Mouse (Mus musculus): ENCODE measurements around the gene Tdg.

Gene Tdg

GRCm38 (mm10) chr10:82632496-82633280 is 3.1 kb downstream of the Tdg start:
- TF ChIP-seq NANOG (IDR thresholded peaks at IDR 0.05; ENCODE audit: borderline replicate concordance, low read length) (no peak), POU5F1 (IDR thresholded peaks at IDR 0.05; ENCODE audit: borderline replicate concordance, low read length) (no peak), CTCF (conservative IDR thresholded peaks at IDR 0.05; ENCODE audit: low read length) (no peak)
- Histone ChIP-seq H3K27me3 (ENCODE audit: insufficient read depth, low read length) (no peaks in the 10 kb centered on the region), H3K4me1 (replicated peaks; ENCODE audit: low read depth, low read length) (peaks cover 30% of the 10 kb centered on the region), H3K4me3 (replicated peaks; ENCODE audit: low read length) (no peak overlapping the region), H3K9me3 (ENCODE audit: low read length) (peaks cover 44% of the 10 kb centered on the region), H3K36me3 (ENCODE audit: insufficient read depth, low read length) (peaks cover 58% of the 10 kb centered on the region)

GRCm38 (mm10) chr10:82634348-82634747 is 4.7 kb downstream of the Tdg start:
- Histone ChIP-seq H3K27me3 (ENCODE audit: insufficient read depth, low read length) (no peaks in the 10 kb centered on the region), H3K9me3 (ENCODE audit: low read length) (peaks cover 44% of the 10 kb centered on the region), H3K4me3 (replicated peaks; ENCODE audit: low read length) (no peak overlapping the region), H3K36me3 (ENCODE audit: insufficient read depth, low read length) (peaks cover 74% of the 10 kb centered on the region), H3K4me1 (replicated peaks; ENCODE audit: low read depth, low read length) (peaks cover 23% of the 10 kb centered on the region)
- TF ChIP-seq POU5F1 (IDR thresholded peaks at IDR 0.05; ENCODE audit: borderline replicate concordance, low read length) (no peak), NANOG (IDR thresholded peaks at IDR 0.05; ENCODE audit: borderline replicate concordance, low read length) (no peak), CTCF (conservative IDR thresholded peaks at IDR 0.05; ENCODE audit: low read length) (no peak)

GRCm38 (mm10) chr10:82636321-82636720 is 6.7 kb downstream of the Tdg start:
- Histone ChIP-seq H3K4me3 (replicated peaks; ENCODE audit: low read length) (no peak overlapping the region), H3K27me3 (ENCODE audit: insufficient read depth, low read length) (no peaks in the 10 kb centered on the region), H3K36me3 (ENCODE audit: insufficient read depth, low read length) (peaks cover 90% of the 10 kb centered on the region), H3K4me1 (replicated peaks; ENCODE audit: low read depth, low read length) (peaks cover 14% of the 10 kb centered on the region), H3K9me3 (ENCODE audit: low read length) (peaks cover 44% of the 10 kb centered on the region)
- TF ChIP-seq CTCF (conservative IDR thresholded peaks at IDR 0.05; ENCODE audit: low read length): no peak
- no peak for TF ChIP-seq NANOG (IDR thresholded peaks at IDR 0.05; ENCODE audit: borderline replicate concordance, low read length)
- TF ChIP-seq POU5F1 (IDR thresholded peaks at IDR 0.05; ENCODE audit: borderline replicate concordance, low read length): no peak

DNA sequence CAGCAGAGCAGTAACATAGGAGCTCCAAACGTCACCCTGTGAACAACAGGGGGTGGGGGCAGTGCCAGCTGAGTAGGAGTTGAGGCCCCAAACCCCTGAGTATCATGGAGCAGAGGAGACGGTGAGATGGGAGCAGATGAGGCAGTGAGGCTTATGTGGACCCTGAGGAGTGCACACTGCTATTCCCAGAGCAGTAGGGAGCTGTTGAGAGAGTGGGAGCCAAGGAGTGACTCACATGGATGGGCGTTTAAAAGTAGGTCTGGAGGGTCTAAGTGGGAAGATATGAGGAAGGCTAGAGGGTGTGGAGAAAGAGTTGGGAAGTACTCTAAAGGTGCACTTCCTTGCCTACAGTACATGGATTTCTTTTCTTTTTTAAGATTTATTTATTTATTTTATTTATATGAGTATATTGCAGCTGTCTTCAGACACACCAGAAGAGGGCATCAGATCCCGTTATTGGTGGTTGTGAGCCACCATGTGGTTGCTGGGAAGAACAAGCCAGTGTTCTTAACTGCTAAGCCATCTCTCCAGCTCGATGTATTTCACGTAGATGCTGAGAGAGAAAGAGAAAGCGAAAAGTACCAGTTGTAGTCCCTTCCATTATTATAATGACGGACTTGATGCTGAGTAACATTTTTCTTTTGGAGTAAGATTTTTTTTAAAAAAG is 9.5 kb downstream of the Tdg start:
- H3K27me3 ChIP-seq (ENCODE audit: insufficient read depth, low read length): no peaks in the 10 kb centered on the region
- peaks cover 25% of the 10 kb centered on the region for H3K9me3 ChIP-seq (ENCODE audit: low read length)
- H3K4me3 ChIP-seq (replicated peaks; ENCODE audit: low read length): no peak overlapping the region
- peaks cover 14% of the 10 kb centered on the region; the same call in 1 of the 2 replicates for H3K4me1 ChIP-seq (replicated peaks; ENCODE audit: low read depth, low read length)
- H3K36me3 ChIP-seq (ENCODE audit: insufficient read depth, low read length): peaks cover 94% of the 10 kb centered on the region
- no peak for TF ChIP-seq CTCF (conservative IDR thresholded peaks at IDR 0.05; ENCODE audit: low read length)
- no peak for TF ChIP-seq NANOG (IDR thresholded peaks at IDR 0.05; ENCODE audit: borderline replicate concordance, low read length)
- no peak for TF ChIP-seq POU5F1 (IDR thresholded peaks at IDR 0.05; ENCODE audit: borderline replicate concordance, low read length)

- no peak for TF ChIP-seq POU5F1 (IDR thresholded peaks at IDR 0.05; ENCODE audit: borderline replicate concordance, low read length)
- TF ChIP-seq NANOG (IDR thresholded peaks at IDR 0.05; ENCODE audit: borderline replicate concordance, low read length): no peak
- no peak for TF ChIP-seq CTCF (conservative IDR thresholded peaks at IDR 0.05; ENCODE audit: low read length)
- Histone ChIP-seq H3K27me3 (ENCODE audit: insufficient read depth, low read length) (no peaks in the 10 kb centered on the region), H3K36me3 (ENCODE audit: insufficient read depth, low read length) (peaks cover 94% of the 10 kb centered on the region), H3K4me3 (replicated peaks; ENCODE audit: low read length) (no peak overlapping the region), H3K4me1 (replicated peaks; ENCODE audit: low read depth, low read length) (peaks cover 14% of the 10 kb centered on the region; the same call in 1 of the 2 replicates), H3K9me3 (ENCODE audit: low read length) (peaks cover 12% of the 10 kb centered on the region)
Measured at GRCm38 (mm10) chr10:82641481-82641880, 11.9 kb downstream of the Tdg start.

DNA sequence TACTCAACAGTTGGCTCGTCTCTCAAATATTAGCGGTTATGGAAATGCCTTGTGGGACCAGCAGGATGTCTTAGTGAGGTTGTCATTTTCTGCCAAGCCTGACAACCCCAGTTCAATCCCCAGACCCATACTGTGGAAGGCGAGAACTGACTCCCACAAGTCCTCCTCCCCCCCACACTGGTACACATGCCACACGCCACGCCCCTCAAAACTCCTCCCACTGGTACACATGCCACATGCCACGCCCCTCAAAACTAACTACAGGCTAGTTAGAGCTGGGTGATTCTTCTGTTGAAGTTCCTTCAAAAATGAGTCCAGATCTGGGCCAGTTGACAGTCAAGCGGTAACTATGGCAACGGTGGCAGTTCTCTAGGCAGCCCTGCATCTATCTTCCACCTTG is 16.5 kb downstream of the Tdg start:
- Histone ChIP-seq H3K4me1 (replicated peaks; ENCODE audit: low read depth, low read length) (peaks cover 20% of the 10 kb centered on the region), H3K9me3 (ENCODE audit: low read length) (no peaks in the 10 kb centered on the region), H3K4me3 (replicated peaks; ENCODE audit: low read length) (no peak overlapping the region), H3K36me3 (ENCODE audit: insufficient read depth, low read length) (peaks cover 71% of the 10 kb centered on the region), H3K27me3 (ENCODE audit: insufficient read depth, low read length) (no peaks in the 10 kb centered on the region)
- TF ChIP-seq POU5F1 (IDR thresholded peaks at IDR 0.05; ENCODE audit: borderline replicate concordance, low read length): no peak
- TF ChIP-seq NANOG (IDR thresholded peaks at IDR 0.05; ENCODE audit: borderline replicate concordance, low read length): no peak
- TF ChIP-seq CTCF (conservative IDR thresholded peaks at IDR 0.05; ENCODE audit: low read length): no peak

GRCm38 (mm10) chr10:82647205-82647811 is 17.7 kb downstream of the Tdg start:
- peaks cover 32% of the 10 kb centered on the region for H3K4me1 ChIP-seq (replicated peaks; ENCODE audit: low read depth, low read length)

DNA sequence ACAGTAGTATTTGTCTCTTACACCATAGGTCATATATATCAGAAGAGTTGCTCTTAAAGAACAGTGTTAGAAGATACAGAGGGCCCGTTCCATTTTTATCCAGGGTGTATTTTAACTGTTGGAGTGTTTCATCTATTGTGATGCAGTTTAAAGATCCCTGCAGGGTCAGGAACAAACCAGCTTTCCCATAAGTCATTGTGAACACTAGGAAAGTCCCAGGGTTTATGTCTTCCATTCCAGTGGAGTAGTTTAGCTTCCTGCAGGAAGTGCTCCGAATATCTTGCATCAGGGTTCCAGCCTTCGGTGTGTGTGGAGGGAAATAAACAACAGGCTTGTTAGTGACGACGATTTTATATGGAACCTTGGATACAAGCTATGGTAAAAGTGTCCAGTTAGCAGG is 21.6 kb downstream of the Tdg start:
- H3K4me3 ChIP-seq (replicated peaks; ENCODE audit: low read length): no peak overlapping the region
- H3K9me3 ChIP-seq (ENCODE audit: low read length): no peaks in the 10 kb centered on the region
- peaks cover 39% of the 10 kb centered on the region for H3K4me1 ChIP-seq (replicated peaks; ENCODE audit: low read depth, low read length)
- no peak for TF ChIP-seq NANOG (IDR thresholded peaks at IDR 0.05; ENCODE audit: borderline replicate concordance, low read length)
- TF ChIP-seq POU5F1 (IDR thresholded peaks at IDR 0.05; ENCODE audit: borderline replicate concordance, low read length): no peak
- no peak for TF ChIP-seq CTCF (conservative IDR thresholded peaks at IDR 0.05; ENCODE audit: low read length)
- H3K27me3 ChIP-seq (ENCODE audit: insufficient read depth, low read length): no peaks in the 10 kb centered on the region
- peaks cover 35% of the 10 kb centered on the region for H3K36me3 ChIP-seq (ENCODE audit: insufficient read depth, low read length)

More at GRCm38 (mm10) chr10:82647205-82647811, 17.7 kb downstream of the Tdg start:
- peaks cover 67% of the 10 kb centered on the region for H3K36me3 ChIP-seq (ENCODE audit: insufficient read depth, low read length)
- H3K27me3 ChIP-seq (ENCODE audit: insufficient read depth, low read length): no peaks in the 10 kb centered on the region
- no peak overlapping the region for H3K4me3 ChIP-seq (replicated peaks; ENCODE audit: low read length)
- H3K9me3 ChIP-seq (ENCODE audit: low read length): no peaks in the 10 kb centered on the region
- TF ChIP-seq POU5F1 (IDR thresholded peaks at IDR 0.05; ENCODE audit: borderline replicate concordance, low read length) (no peak), NANOG (IDR thresholded peaks at IDR 0.05; ENCODE audit: borderline replicate concordance, low read length) (no peak), CTCF (conservative IDR thresholded peaks at IDR 0.05; ENCODE audit: low read length) (no peak)
